17 mouse cellular contexts compared by ENCODE assay signal in the genomic region with DNA sequence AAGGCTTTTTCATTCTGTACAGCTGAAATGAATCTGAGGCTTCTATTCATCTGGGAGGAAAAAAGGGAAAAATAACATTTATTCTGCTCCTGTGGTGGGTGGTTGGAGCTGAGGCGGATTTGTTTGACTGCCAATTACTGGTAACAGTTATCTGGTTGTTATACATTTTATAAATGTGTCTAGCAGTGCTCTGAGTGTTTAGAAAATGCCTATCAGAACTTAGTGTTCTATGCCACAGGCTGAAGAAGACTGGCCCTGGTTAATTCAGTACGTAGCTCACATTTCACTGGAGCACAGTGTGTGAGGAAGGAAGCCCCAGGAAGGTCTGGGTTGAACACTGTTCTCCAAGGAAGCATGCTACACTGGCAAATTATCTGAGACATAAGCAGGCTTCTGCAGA.
DNase-seq lines count a peak whose midpoint lies in the region; ATAC-seq and TF ChIP-seq lines count a peak whose summit lies in the region.
"Had no signal": no experiment of that assay in that cellular context is flagged by ENCODE, and none has a peak within 500 bp of the region (broad histone marks: within the 10 kb centered on the region; RNA-seq: fewer than 3 reads in every experiment).

No protein-coding gene starts in this region.

- intact Hi-C loops in left cerebral cortex, postnatal 25 days (cut with DNase I): loop anchor here (5.0 kb wide), 2 partner anchors 106 to 171 kb away; no protein-coding TSS in a partner anchor

- no peaks in the 10 kb centered on the region for H3K27me3 ChIP-seq in hindbrain, embryonic 13.5 days
- no peaks in the 10 kb centered on the region for H3K27me3 ChIP-seq in hindbrain, embryonic 14.5 days (ENCODE audit: control insufficient read depth, insufficient read depth, low read length)
- H3K27me3 ChIP-seq: heart, embryonic 13.5 days; midbrain, embryonic 13.5 days; neural tube, embryonic 12.5 days had no signal

- H3K27ac ChIP-seq in hindbrain, embryonic 13.5 days: peak overlapping the region; percentile 35; the same call in 1 of the 2 replicates
- no peak overlapping the region for H3K27ac ChIP-seq in hindbrain, embryonic 14.5 days
- H3K27ac ChIP-seq in cortical plate, adult 2 months (ENCODE audit: insufficient read depth, low read length): peak overlapping the region; percentile 20
- H3K27ac ChIP-seq in layer of hippocampus, adult 2 months: peak overlapping the region; percentile 91
- H3K27ac ChIP-seq: heart, embryonic 13.5 days; hindbrain, embryonic 10.5 days; midbrain, embryonic 13.5 days; neural tube, embryonic 12.5 days had no signal

- no peaks in the 10 kb centered on the region for H3K9me3 ChIP-seq in hindbrain, embryonic 13.5 days
- no peaks in the 10 kb centered on the region for H3K9me3 ChIP-seq in hindbrain, embryonic 14.5 days (ENCODE audit: control insufficient read depth, low read length)
- H3K9me3 ChIP-seq: heart, embryonic 13.5 days; hindbrain, embryonic 10.5 days; midbrain, embryonic 13.5 days; neural tube, embryonic 12.5 days had no signal

- TF ChIP-seq POLR2A in cortical plate, adult 2 months (IDR thresholded peaks at IDR 0.05; ENCODE audit: extremely low read depth, insufficient read depth, low read length): no peak

- no peak overlapping the region for H3K4me3 ChIP-seq in hindbrain, embryonic 13.5 days
- H3K4me3 ChIP-seq in hindbrain, embryonic 14.5 days (replicated peaks; ENCODE audit: low read length): no peak overlapping the region
- no peak overlapping the region for H3K4me3 ChIP-seq in cortical plate, adult 2 months (ENCODE audit: insufficient read depth, low read length)
- no peak overlapping the region for H3K4me3 ChIP-seq in layer of hippocampus, adult 2 months
- H3K4me3 ChIP-seq: heart, embryonic 13.5 days; hindbrain, embryonic 10.5 days; midbrain, embryonic 13.5 days; neural tube, embryonic 12.5 days had no signal

- WGBS in hindbrain, embryonic 13.5 days: 69% methylated on average over 2 of the region's 2 CpGs
- 68% methylated on average over 2 of the region's 2 CpGs for WGBS in hindbrain, embryonic 14.5 days

- no peak for DNase-seq in hindbrain, embryonic 14.5 days (ENCODE audit: low spot score)
- peak; percentile 46 to 77 for DNase-seq in layer of hippocampus, adult 2 months (ENCODE audit: low spot score in 2 of 2)
- peak; percentile 51 to 80 for DNase-seq in left cerebral cortex, postnatal 25 days (ENCODE audit: low spot score in 2 of 2)
- DNase-seq in embryo, embryonic 11 days: no peak
- DNase-seq in adrenal gland, postnatal 4 days (ENCODE audit: low spot score in 2 of 2): no peak
- DNase-seq: adrenal gland, postnatal 25 days; cerebellum, adult 11 months; kidney, postnatal 10 days; lung, postnatal 36 days; thymus, adult 18-20 months had no signal

- no peaks in the 10 kb centered on the region for H3K36me3 ChIP-seq in hindbrain, embryonic 13.5 days
- no peaks in the 10 kb centered on the region for H3K36me3 ChIP-seq in hindbrain, embryonic 14.5 days (replicated peaks; ENCODE audit: control insufficient read depth, insufficient read depth)
- H3K36me3 ChIP-seq: heart, embryonic 13.5 days; hindbrain, embryonic 10.5 days; midbrain, embryonic 13.5 days; neural tube, embryonic 12.5 days had no signal

- ATAC-seq in hindbrain, embryonic 13.5 days (ENCODE audit: low FRiP score): no peak
- no peak for ATAC-seq in hindbrain, embryonic 14.5 days (ENCODE audit: low FRiP score)
- ATAC-seq: intestine, postnatal 0 days; midbrain, embryonic 13.5 days had no signal

- H3K9ac ChIP-seq in hindbrain, embryonic 13.5 days: no peak overlapping the region
- H3K9ac ChIP-seq in hindbrain, embryonic 14.5 days: no peak overlapping the region
- H3K9ac ChIP-seq: heart, embryonic 13.5 days; midbrain, embryonic 13.5 days; neural tube, embryonic 12.5 days had no signal

- TF ChIP-seq CTCF in cortical plate, adult 2 months (IDR thresholded peaks at IDR 0.05; ENCODE audit: extremely low read depth, insufficient read depth, low read length): no peak
- no peak for TF ChIP-seq CTCF in layer of hippocampus, adult 2 months (conservative IDR thresholded peaks at IDR 0.05)

- H3K4me2 ChIP-seq in hindbrain, embryonic 13.5 days: no peak overlapping the region
- no peak overlapping the region for H3K4me2 ChIP-seq in hindbrain, embryonic 14.5 days (replicated peaks)
- H3K4me2 ChIP-seq: heart, embryonic 13.5 days; midbrain, embryonic 13.5 days; neural tube, embryonic 12.5 days had no signal

- peaks cover 5% of the 10 kb centered on the region; the same call in 1 of the 2 replicates for H3K4me1 ChIP-seq in hindbrain, embryonic 13.5 days (replicated peaks)
- no peaks in the 10 kb centered on the region for H3K4me1 ChIP-seq in hindbrain, embryonic 14.5 days (replicated peaks; ENCODE audit: control insufficient read depth, insufficient read depth, low read length)
- H3K4me1 ChIP-seq in cortical plate, adult 2 months (ENCODE audit: control insufficient read depth, insufficient read depth, low read length): peaks cover 17% of the 10 kb centered on the region
- H3K4me1 ChIP-seq: neural tube, embryonic 12.5 days had no signal

Comparison
In these comparisons a context has a peak if more than half of its experiments do, and no peak if none do; other contexts are left out.
1. DNase-seq: peak in layer of hippocampus, adult 2 months (2 of 2) and left cerebral cortex, postnatal 25 days (2 of 2); none in hindbrain, embryonic 14.5 days (single experiment), embryo, embryonic 11 days (single experiment) and adrenal gland, postnatal 4 days (0 of 2).